Mouse (Mus musculus) sigmoid colon, adult 10 weeks (tissue): ENCODE data around the gene Rab3ip. TPM values are rescaled to one million over a fixed set of nuclear protein-coding genes. Genes with fewer than 3 reads are reported as not detected.

Experiments
- polyA plus RNA-seq: library from polyadenylated mRNA; stranded (reverse); fragments of 350-450 nt; fragmentation: Illumina TruSeq; extraction: RNeasy Lipid Tissue Mini Kit (QIAGEN cat#74804); gene quantifications from one replicate; pipeline ENCODE4 v1.2.3, GENCODE M21; 2014; ENCODE audit warnings: low read depth, low replicate concordance

Rab3ip gene
- 20.3 TPM for polyA plus RNA-seq

DNA sequence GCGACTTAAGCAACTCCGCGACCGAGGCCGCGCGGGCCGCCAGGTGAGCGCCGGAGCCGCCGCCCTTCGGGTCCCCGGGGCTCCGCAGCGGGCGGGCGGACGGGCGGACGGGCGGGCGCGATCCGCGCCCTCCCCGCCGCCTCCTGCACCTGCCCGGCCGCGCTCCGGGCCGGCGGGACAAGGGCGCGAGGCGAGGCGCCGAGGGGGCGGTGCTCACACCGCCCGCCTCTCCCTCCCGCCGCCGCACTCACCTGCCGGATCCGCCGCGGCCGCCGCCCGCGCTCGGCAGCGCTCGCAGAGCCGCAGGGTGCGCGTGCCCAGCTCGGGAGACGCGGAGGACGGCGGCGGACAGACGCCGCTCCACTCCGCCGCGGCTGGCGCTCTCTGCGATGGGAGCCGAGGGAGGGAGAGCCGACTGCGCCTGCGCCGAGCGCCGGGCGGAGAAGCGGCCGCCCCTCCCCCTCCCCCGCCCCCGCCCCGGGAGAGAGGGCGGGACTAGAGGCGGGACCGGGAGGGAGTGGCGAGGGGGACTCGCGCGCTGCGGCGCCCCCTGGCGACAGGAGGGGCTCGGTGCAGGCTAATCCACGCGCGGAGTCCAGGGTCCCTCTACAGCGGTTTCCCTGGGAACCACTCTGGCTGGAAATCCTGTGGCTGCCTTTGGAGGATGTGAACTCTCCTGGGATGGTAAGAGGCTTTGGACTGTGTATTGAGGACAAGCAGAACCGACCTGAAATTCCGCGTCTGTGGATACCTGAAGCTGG, at the start of gene Rab3ip:
Gene Rab3ip, minus strand, starts transcription at position 761 of the 761 bp plus-strand sequence.

DNA sequence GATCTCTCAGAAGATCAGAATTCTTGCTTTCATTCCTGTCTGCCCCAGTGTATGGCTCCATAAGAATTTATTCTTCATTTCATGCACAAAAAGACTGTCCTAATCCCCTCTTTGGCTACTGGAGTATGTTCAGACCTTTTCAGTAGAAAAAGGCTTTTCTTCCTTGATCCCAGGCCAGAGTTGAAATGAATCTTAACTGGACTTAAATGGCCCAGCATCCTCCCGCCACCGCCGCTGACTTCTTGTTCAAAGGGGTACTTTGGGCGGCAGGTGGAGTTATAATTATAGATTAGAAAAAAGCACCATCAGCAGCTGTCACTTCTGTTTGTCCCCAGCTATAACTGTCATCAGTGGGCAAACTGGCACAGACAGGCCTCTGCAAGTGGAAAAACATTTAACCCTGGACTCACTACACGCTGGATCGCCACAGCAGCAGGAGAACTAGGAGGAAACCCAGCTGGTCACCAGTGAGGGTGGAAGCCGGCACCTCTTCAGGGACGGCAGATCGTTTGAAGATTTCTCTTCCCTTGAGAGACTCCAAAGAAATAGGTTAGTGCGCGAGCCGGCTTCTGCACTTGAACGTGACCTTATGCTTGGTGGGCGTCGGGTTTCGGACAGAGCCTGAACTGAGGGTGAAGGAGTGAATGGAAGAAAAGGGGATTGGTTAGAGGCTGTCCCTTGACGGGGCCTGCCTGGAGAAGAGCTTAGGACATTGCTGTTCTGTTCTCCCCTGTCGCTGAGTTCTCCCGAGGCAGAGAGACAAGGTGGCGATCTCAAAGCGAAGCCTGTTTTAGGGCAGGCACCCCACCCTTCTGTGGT, 35.9 kb upstream of the Rab3ip start, which contains the start of gene Best3:
Gene Best3, plus strand, starts transcription at position 51 of the 819 bp plus-strand sequence.

DNA sequence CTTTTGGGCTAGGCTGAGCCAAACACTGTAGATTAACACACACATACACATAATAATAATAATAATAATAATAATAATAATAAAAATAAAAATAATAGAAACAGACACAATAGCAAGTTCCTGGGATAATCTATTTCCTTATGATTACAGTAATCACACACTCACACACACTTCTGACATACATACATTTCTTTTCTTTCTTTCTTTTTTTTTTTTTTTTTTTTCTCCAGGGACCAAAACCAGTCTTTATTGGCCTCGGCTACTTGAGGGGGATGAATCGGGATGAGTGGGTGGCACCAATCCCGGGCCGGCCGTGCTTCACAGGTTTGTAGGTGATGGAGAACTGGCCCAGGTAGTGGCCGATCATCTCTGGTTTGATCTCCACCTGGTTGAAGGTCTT, 21.9 kb upstream of the Rab3ip start, which contains the start of gene Gm10271:
Gene Gm10271, minus strand, starts transcription at position 101 of the 400 bp plus-strand sequence.

DNA sequence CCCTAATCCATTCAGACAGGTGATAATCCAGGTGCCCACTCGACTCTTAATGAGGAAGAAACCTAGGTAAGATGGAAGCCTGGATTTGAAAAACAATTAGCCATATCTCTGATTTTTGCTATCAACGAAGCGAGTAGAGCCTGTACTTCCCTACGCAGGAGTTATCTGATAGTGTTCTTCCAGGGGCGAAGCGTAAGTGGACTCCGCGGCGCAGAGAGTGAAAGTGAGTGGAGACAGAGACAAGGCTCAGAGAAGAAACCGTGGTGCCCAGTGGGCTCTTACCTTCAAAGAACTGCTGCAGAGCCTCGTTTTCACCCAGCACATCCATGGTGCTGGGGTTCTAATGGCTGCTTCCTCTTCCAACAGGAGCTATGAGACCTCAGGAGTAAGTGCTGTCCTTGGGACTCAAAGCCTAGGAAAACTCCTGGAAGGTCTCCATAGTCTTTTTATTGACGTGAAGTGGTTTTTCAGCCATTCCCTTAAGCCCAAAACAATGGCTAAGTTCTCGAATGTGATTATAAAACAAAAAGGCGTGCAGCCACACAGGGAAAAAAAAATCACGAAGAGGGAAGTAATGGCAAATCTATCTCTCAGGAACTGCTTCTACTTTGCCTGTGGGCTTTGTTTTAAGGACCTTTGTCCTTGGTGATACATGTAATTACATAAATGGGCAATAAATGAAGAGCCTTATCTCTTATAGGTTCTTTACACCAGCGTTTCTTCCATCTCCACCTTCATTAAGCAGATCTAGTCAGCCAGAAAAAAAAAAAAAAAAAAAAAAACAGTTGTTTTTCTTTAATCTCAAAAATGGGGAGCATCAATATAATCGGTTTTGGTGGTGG, 54.0 kb downstream of the Rab3ip start, which contains the start of gene Myrfl:
Gene Myrfl, minus strand, starts transcription at position 584 of the 842 bp plus-strand sequence.

Other genes starting within 250 kb of the Rab3ip start
- gene Myrfl, start 53.9 kb downstream of the Rab3ip start, polyA plus RNA-seq: 0.13 TPM
- not detected for gene Gm10271, start 21.8 kb upstream of the Rab3ip start, polyA plus RNA-seq
- gene Best3, start 35.5 kb upstream of the Rab3ip start, polyA plus RNA-seq: not detected
- not detected for gene Lrrc10, start 94.6 kb upstream of the Rab3ip start, polyA plus RNA-seq
- 200 TPM for gene Cct2, start 113.0 kb upstream of the Rab3ip start, polyA plus RNA-seq
- 46.7 TPM for gene Frs2, start 197.8 kb upstream of the Rab3ip start, polyA plus RNA-seq